Mouse (Mus musculus): ENCODE data around the gene Cfap52. TPM values are rescaled to one million over a fixed set of nuclear protein-coding genes. Genes with fewer than 3 reads are reported as not detected.

Gene Cfap52
- polyA plus RNA-seq, 1 experiment = 0.72 TPM

DNA sequence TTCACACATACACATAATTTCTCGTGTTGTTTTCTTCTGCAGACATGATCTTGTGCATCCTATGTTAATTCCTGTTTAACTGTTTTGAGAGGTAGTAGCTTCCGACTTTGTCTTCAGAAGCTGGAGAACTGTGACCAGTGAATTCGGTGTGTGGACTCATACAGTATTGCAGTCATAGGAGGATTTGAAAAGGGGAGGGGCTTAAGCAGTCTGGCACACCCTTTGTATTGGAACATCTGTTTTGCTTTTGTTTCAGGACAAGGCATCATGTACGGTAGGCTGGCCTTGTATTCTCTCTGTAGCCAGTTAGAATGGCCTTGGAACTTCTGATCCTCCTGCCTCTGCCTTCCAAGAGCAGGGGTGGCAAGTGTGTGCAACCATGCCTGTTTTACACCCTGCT is 30.5 kb upstream of the Cfap52 start:
- Histone ChIP-seq H3K4me1 (ENCODE audit: control insufficient read depth, insufficient read depth, low read length) (no peaks in the 10 kb centered on the region), H3K27ac (ENCODE audit: insufficient read depth, low read length) (no peak overlapping the region), H3K27me3 (ENCODE audit: control insufficient read depth, insufficient read depth, low read length) (no peaks in the 10 kb centered on the region), H3K4me3 (replicated peaks; ENCODE audit: insufficient read depth, low read depth, low read length) (no peak overlapping the region)
- no peak for DNase-seq
- TF ChIP-seq POLR2A (IDR thresholded peaks at IDR 0.05; ENCODE audit: borderline replicate concordance, insufficient read depth, low read length) (no peak), CTCF (IDR thresholded peaks at IDR 0.05; ENCODE audit: borderline replicate concordance, insufficient read depth, low read depth, low read length) (no peak)
- 70% methylated on average over 4 of the region's 4 CpGs for WGBS

DNA sequence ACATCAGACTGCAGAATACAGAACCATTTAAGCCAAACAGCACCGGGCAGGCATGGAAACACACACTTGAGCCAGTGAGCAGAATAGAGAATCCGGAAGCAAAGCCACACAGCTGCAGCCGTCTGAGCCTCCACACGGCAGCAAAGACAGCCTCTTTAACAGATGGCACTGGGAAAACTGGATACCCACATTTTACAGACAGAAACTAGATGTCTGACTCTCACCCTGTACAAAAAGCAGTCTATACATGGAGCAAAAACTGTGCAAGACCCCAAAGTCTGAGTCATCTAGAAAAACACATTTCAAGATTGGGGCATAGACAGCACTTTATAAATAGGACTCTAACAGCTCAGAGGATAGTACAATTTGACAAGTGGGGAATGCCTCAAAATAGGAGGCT is 25.8 kb upstream of the Cfap52 start:
- no peak overlapping the region for H3K27ac ChIP-seq (ENCODE audit: insufficient read depth, low read length)
- TF ChIP-seq POLR2A (IDR thresholded peaks at IDR 0.05; ENCODE audit: borderline replicate concordance, insufficient read depth, low read length) (no peak), CTCF (IDR thresholded peaks at IDR 0.05; ENCODE audit: borderline replicate concordance, insufficient read depth, low read depth, low read length) (no peak)
- 76% methylated on average over 4 of the region's 4 CpGs for WGBS
- no peaks in the 10 kb centered on the region for H3K27me3 ChIP-seq (ENCODE audit: control insufficient read depth, insufficient read depth, low read length)
- H3K4me3 ChIP-seq (replicated peaks; ENCODE audit: insufficient read depth, low read depth, low read length) = no peak overlapping the region
- no peaks in the 10 kb centered on the region for H3K4me1 ChIP-seq (ENCODE audit: control insufficient read depth, insufficient read depth, low read length)
- DNase-seq = no peak

DNA sequence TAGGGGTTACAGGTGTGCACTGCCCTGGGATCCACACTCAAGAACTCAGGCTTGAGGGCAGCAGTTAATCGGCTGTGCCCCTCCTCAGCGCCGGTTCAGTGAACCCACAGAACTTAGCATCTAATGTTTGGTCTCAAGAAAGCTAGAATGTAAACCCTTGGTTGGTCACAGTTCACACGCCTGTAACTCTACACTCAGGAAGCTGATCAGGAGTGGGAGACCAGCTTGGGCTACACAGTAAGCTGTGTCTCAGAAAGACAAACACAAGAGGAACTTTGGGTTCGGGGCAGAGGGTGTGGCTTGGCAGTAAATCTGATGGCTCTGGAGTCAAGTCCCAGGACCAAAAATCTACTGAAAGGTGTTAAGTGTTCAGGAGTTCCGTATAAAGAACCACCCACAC is 18.1 kb upstream of the Cfap52 start:
- no peaks in the 10 kb centered on the region for H3K27me3 ChIP-seq (ENCODE audit: control insufficient read depth, insufficient read depth, low read length)
- no peaks in the 10 kb centered on the region for H3K4me1 ChIP-seq (ENCODE audit: control insufficient read depth, insufficient read depth, low read length)
- no peak overlapping the region for H3K4me3 ChIP-seq (replicated peaks; ENCODE audit: insufficient read depth, low read depth, low read length)
- WGBS = 95% methylated on average over 6 of the region's 6 CpGs
- no peak for TF ChIP-seq CTCF (IDR thresholded peaks at IDR 0.05; ENCODE audit: borderline replicate concordance, insufficient read depth, low read depth, low read length)
- no peak for TF ChIP-seq POLR2A (IDR thresholded peaks at IDR 0.05; ENCODE audit: borderline replicate concordance, insufficient read depth, low read length)
- no peak overlapping the region for H3K27ac ChIP-seq (ENCODE audit: insufficient read depth, low read length)
- DNase-seq = no peak

DNA sequence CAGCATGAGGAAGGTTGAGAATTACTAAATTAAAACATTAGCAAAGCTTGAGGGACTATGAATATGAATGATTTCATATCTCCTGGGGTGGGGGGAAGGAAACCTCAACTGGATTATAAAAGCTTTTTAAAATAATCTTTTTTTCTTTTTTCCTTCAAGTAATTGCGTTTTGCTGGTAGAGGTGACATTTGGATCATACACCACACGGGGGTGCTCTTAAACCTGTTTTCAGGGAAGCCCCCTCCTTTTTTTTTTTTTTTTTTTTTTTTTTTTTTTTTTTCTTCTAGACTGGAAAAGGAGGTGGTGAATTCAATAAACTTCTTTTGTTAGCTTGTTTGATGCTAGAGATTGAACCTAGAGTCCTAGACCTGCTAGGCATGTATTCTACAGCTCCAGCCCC is 9.8 kb upstream of the Cfap52 start:
- no peak overlapping the region for H3K27ac ChIP-seq (ENCODE audit: insufficient read depth, low read length)
- no peak for DNase-seq
- H3K4me1 ChIP-seq (ENCODE audit: control insufficient read depth, insufficient read depth, low read length) = no peaks in the 10 kb centered on the region
- no peak overlapping the region for H3K4me3 ChIP-seq (replicated peaks; ENCODE audit: insufficient read depth, low read depth, low read length)
- no peak for TF ChIP-seq POLR2A (IDR thresholded peaks at IDR 0.05; ENCODE audit: borderline replicate concordance, insufficient read depth, low read length)
- no peak for TF ChIP-seq CTCF (IDR thresholded peaks at IDR 0.05; ENCODE audit: borderline replicate concordance, insufficient read depth, low read depth, low read length)
- no peaks in the 10 kb centered on the region for H3K27me3 ChIP-seq (ENCODE audit: control insufficient read depth, insufficient read depth, low read length)
- WGBS = 19% methylated on average over 2 of the region's 2 CpGs

DNA sequence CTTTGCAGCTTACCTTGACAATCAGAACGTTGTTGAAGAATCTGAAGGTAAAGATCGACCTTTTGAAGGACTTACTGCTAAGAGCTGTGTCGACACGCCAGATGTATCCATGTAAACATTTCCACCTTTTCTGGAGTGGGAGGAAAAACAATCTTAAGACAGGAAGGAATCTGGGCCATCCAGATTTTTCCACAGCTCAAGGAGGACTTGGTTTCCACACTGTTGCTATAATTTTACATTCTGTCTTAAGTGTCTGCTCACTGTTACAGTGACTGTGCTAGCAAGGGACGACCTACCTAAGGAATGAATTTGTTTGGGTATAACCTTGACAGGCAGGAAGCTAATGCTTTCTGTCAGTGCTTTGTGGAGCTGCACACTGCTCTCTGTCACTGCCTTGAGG is 7.8 kb upstream of the Cfap52 start:
- TF ChIP-seq POLR2A (IDR thresholded peaks at IDR 0.05; ENCODE audit: borderline replicate concordance, insufficient read depth, low read length) (no peak), CTCF (IDR thresholded peaks at IDR 0.05; ENCODE audit: borderline replicate concordance, insufficient read depth, low read depth, low read length) (no peak)
- 87% methylated on average over 5 of the region's 5 CpGs for WGBS
- H3K27me3 ChIP-seq (ENCODE audit: control insufficient read depth, insufficient read depth, low read length) = no peaks in the 10 kb centered on the region
- no peaks in the 10 kb centered on the region for H3K4me1 ChIP-seq (ENCODE audit: control insufficient read depth, insufficient read depth, low read length)
- no peak overlapping the region for H3K4me3 ChIP-seq (replicated peaks; ENCODE audit: insufficient read depth, low read depth, low read length)
- H3K27ac ChIP-seq (ENCODE audit: insufficient read depth, low read length) = no peak overlapping the region
- no peak for DNase-seq

DNA sequence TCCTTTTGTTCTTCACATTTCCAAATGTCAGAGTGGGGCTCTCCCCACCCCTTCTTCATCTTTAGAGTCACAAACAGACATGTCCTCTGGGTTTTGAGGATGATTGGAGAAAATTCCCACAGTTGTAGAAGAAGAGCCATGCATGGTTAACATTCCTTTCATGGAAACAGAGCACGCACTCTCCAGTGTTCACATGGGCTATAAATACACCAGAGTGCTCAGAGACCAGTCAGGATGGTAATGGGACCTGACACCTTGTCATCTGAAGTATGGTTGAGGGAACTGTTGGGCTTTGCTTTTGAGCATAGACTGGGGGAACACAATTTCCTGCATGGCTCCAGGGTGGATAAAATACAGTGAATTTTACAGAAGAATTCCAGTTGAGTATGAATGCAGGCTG is 7.2 kb upstream of the Cfap52 start:
- H3K27me3 ChIP-seq (ENCODE audit: control insufficient read depth, insufficient read depth, low read length) = no peaks in the 10 kb centered on the region
- no peak overlapping the region for H3K4me3 ChIP-seq (replicated peaks; ENCODE audit: insufficient read depth, low read depth, low read length)
- DNase-seq = no peak
- TF ChIP-seq POLR2A (IDR thresholded peaks at IDR 0.05; ENCODE audit: borderline replicate concordance, insufficient read depth, low read length) (no peak), CTCF (IDR thresholded peaks at IDR 0.05; ENCODE audit: borderline replicate concordance, insufficient read depth, low read depth, low read length) (no peak)
- H3K27ac ChIP-seq (ENCODE audit: insufficient read depth, low read length) = no peak overlapping the region
- peaks cover 3% of the 10 kb centered on the region for H3K4me1 ChIP-seq (ENCODE audit: control insufficient read depth, insufficient read depth, low read length)
- 70% methylated on average over 1 of the region's 1 CpGs for WGBS

DNA sequence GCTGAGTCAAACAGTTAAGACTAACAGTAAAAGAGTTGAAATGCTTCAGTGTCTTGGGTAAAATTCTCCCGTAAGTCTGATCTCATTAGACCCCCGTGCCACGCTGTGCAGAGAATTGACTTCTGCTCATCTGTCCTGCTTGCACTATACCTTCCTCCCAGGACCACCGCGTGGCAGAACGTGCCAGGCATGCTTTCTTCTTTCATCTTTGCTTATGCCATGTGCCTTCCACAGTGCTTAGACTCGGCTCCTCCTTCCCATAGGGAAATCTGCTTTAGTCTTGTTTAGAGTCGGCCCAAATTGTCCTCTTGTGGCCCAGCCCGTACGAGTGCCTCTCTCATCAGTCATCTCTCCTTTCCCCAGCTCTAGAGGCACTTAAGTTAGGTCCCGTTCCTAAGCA is 2.4 kb upstream of the Cfap52 start:
- Histone ChIP-seq H3K27me3 (ENCODE audit: control insufficient read depth, insufficient read depth, low read length) (no peaks in the 10 kb centered on the region), H3K27ac (ENCODE audit: insufficient read depth, low read length) (no peak overlapping the region), H3K4me3 (replicated peaks; ENCODE audit: insufficient read depth, low read depth, low read length) (peak overlapping the region; percentile 17), H3K4me1 (ENCODE audit: control insufficient read depth, insufficient read depth, low read length) (peaks cover 6% of the 10 kb centered on the region)
- WGBS = 60% methylated on average over 11 of the region's 11 CpGs
- DNase-seq = no peak
- TF ChIP-seq POLR2A (IDR thresholded peaks at IDR 0.05; ENCODE audit: borderline replicate concordance, insufficient read depth, low read length) (no peak), CTCF (IDR thresholded peaks at IDR 0.05; ENCODE audit: borderline replicate concordance, insufficient read depth, low read depth, low read length) (no peak)

DNA sequence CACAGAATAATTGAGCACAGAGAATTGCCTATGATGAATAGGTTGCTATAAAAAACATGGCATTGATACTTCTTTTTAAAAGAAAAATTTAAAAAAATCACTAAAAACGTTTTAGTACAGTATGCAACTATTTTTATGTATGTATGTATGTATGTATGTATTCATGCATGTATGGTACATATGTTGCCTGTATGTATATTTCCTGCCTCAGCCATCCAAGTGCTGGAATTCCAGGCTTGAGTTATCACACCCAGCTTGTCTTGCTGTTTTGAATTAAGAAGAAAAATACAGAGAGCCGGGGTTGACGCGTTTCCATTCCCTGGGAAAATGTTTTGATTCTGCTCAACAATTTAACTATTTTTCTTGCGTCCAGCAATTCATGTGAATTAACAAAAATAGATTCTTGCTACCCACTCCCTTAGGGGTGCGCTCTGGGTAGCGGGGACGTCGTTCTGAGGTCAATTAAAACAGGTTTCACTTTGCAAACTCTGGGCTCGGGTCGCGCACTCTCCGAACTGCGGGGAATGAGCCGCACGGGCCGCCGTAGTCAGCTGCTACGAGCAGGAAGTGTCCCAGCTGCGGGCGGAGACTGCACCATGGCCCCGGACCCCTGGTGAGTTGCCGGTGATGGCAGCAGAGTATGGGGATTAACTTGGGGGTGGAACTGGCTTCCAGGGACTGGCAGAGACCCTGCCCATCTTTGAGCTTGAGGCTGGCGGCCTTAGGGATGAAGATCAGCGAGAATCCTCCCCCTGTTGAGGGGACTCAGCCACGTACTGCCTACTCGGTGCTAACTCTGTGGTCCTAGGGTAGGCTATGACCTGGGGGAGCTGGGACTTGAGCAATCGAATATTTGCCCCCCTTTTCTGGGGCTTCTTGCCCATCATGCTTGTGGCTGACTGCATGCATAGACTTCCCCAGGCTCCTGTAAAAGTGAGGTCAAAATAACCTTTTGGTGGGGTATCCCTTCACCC is 741 bp upstream of the Cfap52 start, which contains the start of gene Stx8:
TSS of gene Stx8 (plus strand) at position 289 of the 974 bp plus-strand sequence.
- peak; percentile 92 to 96 for DNase-seq
- TF ChIP-seq CTCF (IDR thresholded peaks at IDR 0.05; ENCODE audit: borderline replicate concordance, insufficient read depth, low read depth, low read length) (no peak), POLR2A (IDR thresholded peaks at IDR 0.05; ENCODE audit: borderline replicate concordance, insufficient read depth, low read length) (peak; percentile 65; the same call in 1 of the 2 replicates)
- Histone ChIP-seq H3K27ac (ENCODE audit: insufficient read depth, low read length) (peak within 1 kb of the TSS; percentile 55; the same call in 1 of the 2 replicates), H3K4me3 (replicated peaks; ENCODE audit: insufficient read depth, low read depth, low read length) (peak within 1 kb of the TSS; percentile 99), H3K27me3 (ENCODE audit: control insufficient read depth, insufficient read depth, low read length) (no peaks in the 10 kb centered on the region), H3K4me1 (ENCODE audit: control insufficient read depth, insufficient read depth, low read length) (peaks cover 6% of the 10 kb centered on the region)
- WGBS = under 1% methylated on average over 28 of the region's 28 CpGs

Data from cerebellum, adult 2 months (tissue).